ENCODE assay signal across 11 mouse cellular contexts in genomic region chr2:157202361-157202760, GRCm38 (mm10). TPM values are rescaled to one million over a fixed set of nuclear protein-coding genes. Genes with fewer than 3 reads are reported as not detected.
A peak's percentile ranks its signal among the peaks of the same experiment; 100 is the strongest.
DNase-seq lines count a peak whose midpoint lies in the region; ATAC-seq and TF ChIP-seq lines count a peak whose summit lies in the region.
"Had no signal": no experiment of that assay in that cellular context is flagged by ENCODE, and none has a peak within 500 bp of the region (broad histone marks: within the 10 kb centered on the region; RNA-seq: fewer than 3 reads in every experiment).

No protein-coding gene starts in this region.

- H3K9ac ChIP-seq in hindbrain, embryonic 15.5 days: 0 out of 2 replicates have a peak overlapping the region, but pooled peaks have one; percentile 6
- H3K9ac ChIP-seq in hindbrain, embryonic 11.5 days (ENCODE audit: low read depth, low read length): no peak overlapping the region
- H3K9ac ChIP-seq in CH12.LX (ENCODE audit: insufficient read depth, low read depth): peak overlapping the region; percentile 92
- H3K9ac ChIP-seq in embryonic facial prominence, embryonic 14.5 days (ENCODE audit: low read depth, low read length): peak overlapping the region; percentile 17; the same call in 1 of the 2 replicates
- no peak overlapping the region; the same call in 1 of the 2 replicates for H3K9ac ChIP-seq in intestine, embryonic 16.5 days (ENCODE audit: low read depth, low read length)

- peaks cover 14% of the 10 kb centered on the region for H3K79me2 ChIP-seq in CH12.LX (replicated peaks; ENCODE audit: control insufficient read depth, extremely low read depth, insufficient read depth, poor library complexity, severe bottlenecking)

- H3K4me3 ChIP-seq in hindbrain, embryonic 15.5 days: no peak overlapping the region
- H3K4me3 ChIP-seq in hindbrain, embryonic 11.5 days (ENCODE audit: low read depth, low read length): no peak overlapping the region
- H3K4me3 ChIP-seq in CH12.LX (replicated peaks in 1 of 3; ENCODE audit: low read depth in 2 of 3, low read length in 2 of 3, poor library complexity in 1 of 3): peak overlapping the region; percentile 10 to 46 (median 44)
- no peak overlapping the region for H3K4me3 ChIP-seq in embryonic facial prominence, embryonic 14.5 days (ENCODE audit: low read depth, low read length)
- peak overlapping the region; percentile 13; the same call in 1 of the 2 replicates for H3K4me3 ChIP-seq in small intestine, adult 2 months (ENCODE audit: low read depth, low read length)
- H3K4me3 ChIP-seq in intestine, embryonic 16.5 days (ENCODE audit: low read length): no peak overlapping the region

- H3K4me2 ChIP-seq in hindbrain, embryonic 15.5 days: no peak overlapping the region
- no peak overlapping the region for H3K4me2 ChIP-seq in hindbrain, embryonic 11.5 days (replicated peaks; ENCODE audit: low read depth, low read length)
- H3K4me2 ChIP-seq in CH12.LX (ENCODE audit: insufficient read depth, low read depth, poor library complexity, severe bottlenecking): peak overlapping the region; percentile 84
- 0 out of 2 replicates have a peak overlapping the region, but pooled peaks have one; percentile 2 for H3K4me2 ChIP-seq in embryonic facial prominence, embryonic 14.5 days (ENCODE audit: low read depth, low read length)
- H3K4me2 ChIP-seq in intestine, embryonic 16.5 days (ENCODE audit: low read depth, low read length): no peak overlapping the region

- peaks cover 15% of the 10 kb centered on the region; the same call in 1 of the 2 replicates for H3K4me1 ChIP-seq in hindbrain, embryonic 15.5 days (replicated peaks)
- H3K4me1 ChIP-seq in hindbrain, embryonic 11.5 days (replicated peaks; ENCODE audit: control insufficient read depth, insufficient read depth, low read length): no peaks in the 10 kb centered on the region
- peaks cover 0 to 15% of the 10 kb centered on the region in 2 experiments; a peak in 2 of 4 replicates for H3K4me1 ChIP-seq in CH12.LX (ENCODE audit: control insufficient read depth in 1 of 2, insufficient read depth in 2 of 2)
- H3K4me1 ChIP-seq in embryonic facial prominence, embryonic 14.5 days (ENCODE audit: control insufficient read depth, insufficient read depth, low read length): no peaks in the 10 kb centered on the region; the same call in 1 of the 2 replicates
- H3K4me1 ChIP-seq in small intestine, adult 2 months (ENCODE audit: control insufficient read depth, insufficient read depth, insufficient read length, low read length): peaks cover 3% of the 10 kb centered on the region
- peaks cover 5% of the 10 kb centered on the region for H3K4me1 ChIP-seq in intestine, embryonic 16.5 days (ENCODE audit: control insufficient read depth, insufficient read depth, low read length)

- no peak for TF ChIP-seq EP300 in CH12.LX (IDR thresholded peaks at IDR 0.05; ENCODE audit: low read length)

- 82% methylated on average over 6 of the region's 6 CpGs for WGBS in hindbrain, embryonic 15.5 days
- 75% methylated on average over 6 of the region's 6 CpGs for WGBS in hindbrain, embryonic 11.5 days
- 66% methylated on average over 6 of the region's 6 CpGs for WGBS in embryonic facial prominence, embryonic 14.5 days
- 52% methylated on average over 6 of the region's 6 CpGs for WGBS in small intestine, adult 2 months
- WGBS in intestine, embryonic 16.5 days: 86% methylated on average over 6 of the region's 6 CpGs

- no peak for TF ChIP-seq CTCF in CH12.LX (conservative IDR thresholded peaks at IDR 0.05 in 1 of 2, IDR thresholded peaks at IDR 0.05 in 1 of 2; ENCODE audit: low read depth in 2 of 2, low read length in 2 of 2)
- TF ChIP-seq CTCF in small intestine, adult 2 months (IDR thresholded peaks at IDR 0.05; ENCODE audit: extremely low read depth, insufficient read length, insufficient replicate concordance, low read depth, low read length): no peak

- TF ChIP-seq RAD21 in CH12.LX (IDR thresholded peaks at IDR 0.05; ENCODE audit: low read depth, low read length): no peak

- H3K9me3 ChIP-seq in hindbrain, embryonic 15.5 days: 0 out of 2 replicates have a peak, but pooled peaks cover 1% of the 10 kb centered on the region
- H3K9me3 ChIP-seq in hindbrain, embryonic 11.5 days (ENCODE audit: control insufficient read depth, low read length): no peaks in the 10 kb centered on the region
- peaks cover 8% of the 10 kb centered on the region for H3K9me3 ChIP-seq in CH12.LX (replicated peaks; ENCODE audit: low read length)
- peaks cover 2% of the 10 kb centered on the region; the same call in 1 of the 2 replicates for H3K9me3 ChIP-seq in embryonic facial prominence, embryonic 14.5 days (ENCODE audit: control insufficient read depth, low read length)
- no peaks in the 10 kb centered on the region for H3K9me3 ChIP-seq in intestine, embryonic 16.5 days (ENCODE audit: control insufficient read depth, low read length)

- intact Hi-C loops in gastrocnemius, postnatal 36 days (cut with DNase I): loop anchor here (5.0 kb wide), 1 partner anchor 70 kb away; no protein-coding TSS in a partner anchor

- no peak for DNase-seq in hindbrain, embryonic 11.5 days (ENCODE audit: low spot score)
- DNase-seq in CH12.LX (ENCODE audit: extremely low read depth): peak; percentile 24
- no peak for DNase-seq in embryonic facial prominence, embryonic 14.5 days (ENCODE audit: low spot score)
- DNase-seq in gastrocnemius, postnatal 25 days: no peak
- DNase-seq in gastrocnemius, postnatal 36 days: no peak
- DNase-seq: adrenal gland, adult 2 months; cerebellum, adult 18-20 months; embryo, embryonic 11 days had no signal

- dilution Hi-C loops in CH12.LX (cut with MboI; ENCODE audit: extremely low pct_ligation_motif_present, extremely low pct_unique_long_range_greater_than_20kb, low sequenced_read_pairs): no loop called here

- H3K27me3 ChIP-seq in hindbrain, embryonic 15.5 days: no peaks in the 10 kb centered on the region
- H3K27me3 ChIP-seq in hindbrain, embryonic 11.5 days (ENCODE audit: control insufficient read depth, insufficient read depth, low read length): no peaks in the 10 kb centered on the region
- H3K27me3 ChIP-seq in CH12.LX (replicated peaks): no peaks in the 10 kb centered on the region
- no peaks in the 10 kb centered on the region for H3K27me3 ChIP-seq in embryonic facial prominence, embryonic 14.5 days (replicated peaks; ENCODE audit: control insufficient read depth, insufficient read depth, low read length)
- no peaks in the 10 kb centered on the region for H3K27me3 ChIP-seq in small intestine, adult 2 months (ENCODE audit: control insufficient read depth, insufficient read depth, low read length)
- H3K27me3 ChIP-seq in intestine, embryonic 16.5 days (replicated peaks; ENCODE audit: control insufficient read depth, insufficient read depth, low read length): no peaks in the 10 kb centered on the region

- no peak for ATAC-seq in hindbrain, embryonic 15.5 days (ENCODE audit: low FRiP score, low read depth)
- no peak for ATAC-seq in hindbrain, embryonic 11.5 days (ENCODE audit: low FRiP score)
- ATAC-seq in embryonic facial prominence, embryonic 14.5 days (ENCODE audit: low read depth): no peak
- ATAC-seq in intestine, embryonic 16.5 days: no peak

- no peak for TF ChIP-seq POLR2A in CH12.LX (IDR thresholded peaks at IDR 0.05; ENCODE audit: low read depth, low read length)
- no peak for TF ChIP-seq POLR2A in small intestine, adult 2 months (IDR thresholded peaks at IDR 0.05; ENCODE audit: low read depth, low read length)

- H3K27ac ChIP-seq in hindbrain, embryonic 15.5 days (replicated peaks): no peak overlapping the region
- H3K27ac ChIP-seq in hindbrain, embryonic 11.5 days (ENCODE audit: low read depth, low read length): no peak overlapping the region
- H3K27ac ChIP-seq in CH12.LX (ENCODE audit: insufficient read depth, low read depth): peak overlapping the region; percentile 54
- H3K27ac ChIP-seq in embryonic facial prominence, embryonic 14.5 days (replicated peaks; ENCODE audit: low read depth, low read length): no peak overlapping the region
- H3K27ac ChIP-seq in small intestine, adult 2 months (ENCODE audit: insufficient read depth, low read depth, low read length): peak overlapping the region; percentile 9; the same call in 1 of the 2 replicates
- no peak overlapping the region for H3K27ac ChIP-seq in intestine, embryonic 16.5 days (ENCODE audit: low read length)

- H3K36me3 ChIP-seq in hindbrain, embryonic 15.5 days: peaks cover 6% of the 10 kb centered on the region
- peaks cover 10% of the 10 kb centered on the region for H3K36me3 ChIP-seq in hindbrain, embryonic 11.5 days (ENCODE audit: control insufficient read depth, insufficient read depth, low read length)
- H3K36me3 ChIP-seq in CH12.LX (replicated peaks in 1 of 2; ENCODE audit: control insufficient read depth in 1 of 2, insufficient read depth in 1 of 2, low read length in 1 of 2): peaks cover 14 to 24% of the 10 kb centered on the region in 2 experiments
- peaks cover 18% of the 10 kb centered on the region for H3K36me3 ChIP-seq in embryonic facial prominence, embryonic 14.5 days (ENCODE audit: control insufficient read depth, insufficient read depth, low read length)
- peaks cover 9% of the 10 kb centered on the region for H3K36me3 ChIP-seq in small intestine, adult 2 months (ENCODE audit: control insufficient read depth, insufficient read depth, low read length)
- peaks cover 13% of the 10 kb centered on the region; the same call in 1 of the 2 replicates for H3K36me3 ChIP-seq in intestine, embryonic 16.5 days (ENCODE audit: control insufficient read depth, insufficient read depth, low read length)

- in situ Hi-C loops in CH12.LX (cut with MboI; ENCODE audit: low pct_ligation_motif_present, low pct_unique_long_range_greater_than_20kb, low sequenced_read_pairs): loop anchor here (10.0 kb wide), 2 partner anchors 132 to 372 kb away; partner anchors contain the start of gene Blcap

TF ChIP-seq in CH12.LX, 34 proteins besides CTCF, POLR2A, EP300 and RAD21 (continues in another document):
- TF ChIP-seq POLR2AphosphoS2 (IDR thresholded peaks at IDR 0.05; ENCODE audit: low read depth, low read length): no peak
- TF ChIP-seq USF2 (conservative IDR thresholded peaks at IDR 0.05; ENCODE audit: low read depth, low read length): no peak
- TF ChIP-seq MAX (IDR thresholded peaks at IDR 0.05; ENCODE audit: low read length): 0 out of 2 replicates have a peak, but pooled peaks have one; percentile 52
- no peak for TF ChIP-seq E2F4 (IDR thresholded peaks at IDR 0.05; ENCODE audit: insufficient replicate concordance, low read depth, low read length)

RNA-seq across cellular contexts. Expression of gene Rbl1, which starts 2.0 kb away (rescaled TPM):
- polyA plus RNA-seq in hindbrain, embryonic 15.5 days (2015; fragmentation: Nextera tagmentation; extraction: Ambion mirVana): 6.3 and 7.5 TPM in 2 replicates
- polyA plus RNA-seq in hindbrain, embryonic 11.5 days (2014; fragmentation: Nextera tagmentation; extraction: Ambion mirVana): 29.9 and 31.8 TPM in 2 replicates
- total RNA-seq in CH12.LX (2012; rRNA removed): 14.9 and 16.0 TPM in 2 replicates
- total RNA-seq in CH12.LX (2014; rRNA removed): 27.4 and 29.5 TPM in 2 replicates
- 21.9 and 23.2 TPM in 2 replicates for polyA plus RNA-seq in CH12.LX (2012; ENCODE audit: insufficient read length, low read depth)
- polyA plus RNA-seq in embryonic facial prominence, embryonic 14.5 days (2014; fragmentation: Nextera tagmentation; extraction: Ambion mirVana): 16.1 and 17.7 TPM in 2 replicates
- polyA plus RNA-seq in small intestine, adult 2 months (2012; rRNA removed): 1.7 and 5.2 TPM in 2 replicates
- total RNA-seq in gastrocnemius, postnatal 25 days (2021): 1 to 10 TPM; 1.4 to 2.3 TPM
- total RNA-seq in gastrocnemius, postnatal 36 days (2021): 1 to 10 TPM; 1.6 to 2.2 TPM
- polyA plus RNA-seq in intestine, embryonic 16.5 days (2015; fragmentation: Nextera tagmentation; extraction: Ambion mirVana): 12.8 and 15.4 TPM in 2 replicates

Comparison
In these comparisons a context has a peak if more than half of its experiments do, and no peak if none do; other contexts are left out.
1. H3K9ac ChIP-seq: peak in hindbrain, embryonic 15.5 days (single experiment), CH12.LX (single experiment) and embryonic facial prominence, embryonic 14.5 days (single experiment); none in hindbrain, embryonic 11.5 days (single experiment) and intestine, embryonic 16.5 days (single experiment).
2. H3K27ac ChIP-seq: peak in CH12.LX (single experiment) and small intestine, adult 2 months (single experiment); none in hindbrain, embryonic 15.5 days (single experiment), hindbrain, embryonic 11.5 days (single experiment), embryonic facial prominence, embryonic 14.5 days (single experiment) and intestine, embryonic 16.5 days (single experiment).
3. H3K4me2 ChIP-seq: peak in CH12.LX (single experiment) and embryonic facial prominence, embryonic 14.5 days (single experiment); none in hindbrain, embryonic 15.5 days (single experiment), hindbrain, embryonic 11.5 days (single experiment) and intestine, embryonic 16.5 days (single experiment).
4. H3K4me3 ChIP-seq: peak in CH12.LX (3 of 3) and small intestine, adult 2 months (single experiment); none in hindbrain, embryonic 15.5 days (single experiment), hindbrain, embryonic 11.5 days (single experiment), embryonic facial prominence, embryonic 14.5 days (single experiment) and intestine, embryonic 16.5 days (single experiment).